Mouse (Mus musculus) ES-E14 (cell line): Measurements from ENCODE around the gene Gna14. TPM values are rescaled to one million over a fixed set of nuclear protein-coding genes. Genes with fewer than 3 reads are reported as not detected.

ENCODE experiments used
- DNase-seq: peaks from one replicate; pipeline ENCODE4 v3.0.0-alpha.2; 2013; ENCODE audit warnings: low read depth, low spot score
- H3K27ac ChIP-seq: 2 replicates; pipeline ENCODE4 v1.5.1; 2012; ENCODE audit warnings: low read depth, mild to moderate bottlenecking, low read length, moderate library complexity, mixed read lengths; ENCODE audit not compliant: poor library complexity, insufficient read depth, severe bottlenecking
- H3K36me3 ChIP-seq: 2 replicates; pipeline ENCODE4 v1.6.1; 2012; ENCODE audit warnings: mild to moderate bottlenecking, low read length, moderate library complexity, mixed read lengths; ENCODE audit not compliant: control insufficient read depth, poor library complexity, insufficient read depth, severe bottlenecking
- H3K4me1 ChIP-seq, 2 experiments: fragments of 150-350 bp in 1 of 2; sonication (generic) in 1 of 2; 2 replicates each; pipeline ENCODE4 v1.6.1; 2012; ENCODE audit warnings: low read length in 2 of 2, mild to moderate bottlenecking in 1 of 2, mixed read lengths in 1 of 2; ENCODE audit not compliant: control insufficient read depth in 2 of 2, insufficient read depth in 2 of 2, poor library complexity in 1 of 2
- H3K4me3 ChIP-seq, 2 experiments: fragments of 150-350 bp in 1 of 2; sonication (generic) in 1 of 2; 2 replicates each; pipeline ENCODE4 v1.5.1; 2012; ENCODE audit warnings: low read length in 2 of 2, low read depth in 1 of 2, mild to moderate bottlenecking in 1 of 2, mixed read lengths in 1 of 2; ENCODE audit not compliant: insufficient read depth in 1 of 2, poor library complexity in 1 of 2, severe bottlenecking in 1 of 2
- H3K9ac ChIP-seq: 2 replicates; pipeline ENCODE4 v1.6.1; 2012; ENCODE audit warnings: low read depth, mild to moderate bottlenecking, low read length, mixed read lengths; ENCODE audit not compliant: poor library complexity, insufficient read depth, severe bottlenecking
- H3K9me3 ChIP-seq: fragments of 150-350 bp; sonication (generic); 2 replicates; pipeline ENCODE4 v1.6.1; 2012; ENCODE audit warnings: low read depth, mild to moderate bottlenecking, low read length; ENCODE audit not compliant: control insufficient read depth, insufficient read depth
- CHD2 ChIP-seq: IDR thresholded peaks from 2 replicates; pipeline ENCODE4 v1.6.1; 2014; ENCODE audit warnings: mild to moderate bottlenecking, low read depth, low read length, inconsistent platforms
- HCFC1 ChIP-seq: IDR thresholded peaks from 2 replicates; pipeline ENCODE4 v1.6.1; 2012; ENCODE audit warnings: low read length, inconsistent platforms, borderline replicate concordance; ENCODE audit not compliant: insufficient read depth
- MAFK ChIP-seq: IDR thresholded peaks from 2 replicates; pipeline ENCODE4 v1.6.1; 2014; ENCODE audit warnings: mild to moderate bottlenecking, low read depth, low read length, inconsistent platforms; ENCODE audit not compliant: insufficient read depth
- ZC3H11A ChIP-seq: IDR thresholded peaks from 2 replicates; pipeline ENCODE4 v1.6.1; 2012; ENCODE audit warnings: low read depth, mild to moderate bottlenecking, inconsistent platforms, low read length, borderline replicate concordance
- ZNF384 ChIP-seq: IDR thresholded peaks from 2 replicates; pipeline ENCODE4 v1.6.1; 2012; ENCODE audit warnings: low read depth, low read length, inconsistent platforms
- in situ Hi-C, 2 experiments: fragments of 600-800 bp; cut with MboI; formaldehyde crosslinking; loops; one replicate each; pipeline ENCODE4 v1.15.1; 2025; ENCODE audit warnings: low sequenced_read_pairs in 2 of 2, inconsistent platforms in 1 of 2; ENCODE audit not compliant: unreplicated experiment in 2 of 2
- total RNA-seq: library from RNA; depleted of rRNA; stranded (reverse); fragments of 300-350 nt; gene quantifications from 2 replicates; pipeline ENCODE4 v1.2.3, GENCODE M21; 2012

Gna14 gene
- total RNA-seq, 1 experiment: 2.5 TPM

DNA sequence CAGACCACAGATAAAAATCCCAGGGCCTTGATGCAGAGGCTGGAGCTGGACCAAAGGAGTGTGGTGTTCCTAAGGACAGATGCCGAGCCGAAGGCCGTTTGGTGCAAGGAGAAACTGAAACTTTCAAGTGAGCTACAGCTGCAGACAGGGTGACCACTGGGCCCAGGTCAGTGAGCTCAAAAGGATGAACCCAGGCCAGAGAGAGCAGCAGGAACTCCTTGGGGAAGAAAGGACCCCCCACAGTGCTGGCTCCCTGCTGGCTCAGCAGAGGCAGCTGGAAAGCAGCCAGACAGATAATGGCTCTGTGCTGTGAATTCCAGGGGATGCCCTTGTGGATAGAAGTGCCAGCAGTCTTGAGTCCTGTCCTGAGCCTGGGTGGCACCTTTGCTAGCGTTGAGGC, 3.7 kb downstream of the Gna14 start:
- peaks cover 2 to 7% of the 10 kb centered on the region in 2 experiments; a peak in 2 of 4 replicates for H3K4me1 ChIP-seq
- H3K9me3 ChIP-seq: no peaks in the 10 kb centered on the region
- H3K27ac ChIP-seq: no peak overlapping the region
- no peak for TF ChIP-seq HCFC1
- no peak for TF ChIP-seq ZNF384
- TF ChIP-seq MAFK: no peak
- TF ChIP-seq ZC3H11A: no peak
- no peak for TF ChIP-seq CHD2
- no peak overlapping the region for H3K9ac ChIP-seq
- no peaks in the 10 kb centered on the region for H3K36me3 ChIP-seq
- in situ Hi-C loops: no loop called here
- no peak overlapping the region for H3K4me3 ChIP-seq
- DNase-seq: no peak

DNA sequence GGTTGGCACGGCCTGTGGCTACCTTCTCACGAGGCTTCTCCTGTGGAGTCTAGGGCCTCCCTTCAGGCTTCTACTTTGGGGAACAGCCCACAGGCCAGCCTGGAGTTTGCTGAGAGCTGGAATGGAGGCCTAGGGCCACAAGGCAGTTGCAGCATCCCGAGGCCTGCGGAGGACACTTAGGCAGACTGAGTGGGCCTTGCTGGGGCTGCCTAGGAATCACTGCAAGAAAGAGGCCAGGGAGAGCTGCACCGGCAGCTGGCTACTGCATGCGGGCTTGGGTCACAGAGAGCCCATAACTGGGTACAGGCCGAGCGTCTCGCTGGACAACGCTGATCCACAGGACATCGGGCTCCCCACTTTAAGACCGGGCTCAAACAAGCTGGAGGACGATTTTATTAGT, 4.3 kb downstream of the Gna14 start:
- Histone ChIP-seq H3K4me1 (peaks cover 2 to 7% of the 10 kb centered on the region in 2 experiments; a peak in 2 of 4 replicates), H3K9me3 (no peaks in the 10 kb centered on the region), H3K36me3 (no peaks in the 10 kb centered on the region), H3K9ac (no peak overlapping the region), H3K27ac (no peak overlapping the region), H3K4me3 (no peak overlapping the region)
- in situ Hi-C loops: no loop called here
- DNase-seq: no peak
- TF ChIP-seq ZC3H11A (no peak), MAFK (no peak), ZNF384 (no peak), CHD2 (no peak), HCFC1 (no peak)

DNA sequence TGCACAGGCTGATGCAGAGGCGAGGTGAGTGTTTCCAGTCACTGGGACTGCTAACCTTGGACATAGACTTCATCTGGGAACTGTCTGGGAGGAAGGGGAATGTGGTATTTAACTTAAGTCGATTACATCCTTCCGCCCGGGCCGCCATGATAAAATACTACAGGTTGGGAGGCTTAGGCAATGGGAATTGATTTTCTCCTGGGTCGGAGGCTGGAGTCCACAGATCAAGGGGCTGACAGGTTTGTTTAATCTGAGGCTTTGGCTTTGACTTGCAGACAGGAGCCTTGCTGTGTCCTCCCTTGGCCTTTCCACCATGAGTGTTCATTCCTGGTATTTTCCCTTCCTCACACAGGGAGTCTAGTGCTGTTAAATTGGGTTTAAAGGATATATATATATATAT, 5.8 kb downstream of the Gna14 start:
- no peak overlapping the region for H3K9ac ChIP-seq
- in situ Hi-C loops: no loop called here
- H3K27ac ChIP-seq: no peak overlapping the region
- DNase-seq: no peak
- no peaks in the 10 kb centered on the region for H3K9me3 ChIP-seq
- no peak for TF ChIP-seq MAFK
- TF ChIP-seq ZC3H11A: no peak
- TF ChIP-seq CHD2: no peak
- TF ChIP-seq ZNF384: no peak
- no peak for TF ChIP-seq HCFC1
- H3K36me3 ChIP-seq: no peaks in the 10 kb centered on the region
- H3K4me1 ChIP-seq: peaks cover 2 to 4% of the 10 kb centered on the region in 2 experiments; a peak in 1 of 4 replicates
- no peak overlapping the region for H3K4me3 ChIP-seq

DNA sequence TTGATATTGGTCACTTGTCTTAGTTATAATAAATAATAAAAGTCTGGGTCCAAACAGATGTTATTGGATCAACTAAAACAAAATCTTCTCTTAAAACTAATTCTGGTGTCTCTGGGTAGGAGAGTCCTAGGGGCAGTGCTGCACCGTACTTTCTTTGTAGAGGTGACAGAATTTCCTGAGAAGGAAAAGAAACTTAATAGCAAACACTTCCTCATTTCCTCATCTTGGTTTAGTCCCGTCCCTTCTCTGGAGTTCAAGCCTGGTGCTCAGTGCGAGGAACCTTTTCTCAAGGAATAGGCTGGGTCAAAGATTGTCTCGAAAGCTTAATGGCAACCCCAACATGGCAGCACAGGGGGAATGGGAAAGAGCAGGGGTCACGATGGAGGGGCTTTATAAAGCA, 7.8 kb downstream of the Gna14 start:
- Histone ChIP-seq H3K36me3 (no peaks in the 10 kb centered on the region), H3K9ac (no peak overlapping the region), H3K27ac (no peak overlapping the region), H3K4me3 (no peak overlapping the region), H3K9me3 (no peaks in the 10 kb centered on the region), H3K4me1 (0 out of 4 replicates have a peak, but pooled peaks cover 0 to 2% of the 10 kb centered on the region in 2 experiments)
- no peak for DNase-seq
- TF ChIP-seq CHD2 (no peak), ZC3H11A (no peak), MAFK (no peak), HCFC1 (no peak), ZNF384 (no peak)
- in situ Hi-C loops: no loop called here

DNA sequence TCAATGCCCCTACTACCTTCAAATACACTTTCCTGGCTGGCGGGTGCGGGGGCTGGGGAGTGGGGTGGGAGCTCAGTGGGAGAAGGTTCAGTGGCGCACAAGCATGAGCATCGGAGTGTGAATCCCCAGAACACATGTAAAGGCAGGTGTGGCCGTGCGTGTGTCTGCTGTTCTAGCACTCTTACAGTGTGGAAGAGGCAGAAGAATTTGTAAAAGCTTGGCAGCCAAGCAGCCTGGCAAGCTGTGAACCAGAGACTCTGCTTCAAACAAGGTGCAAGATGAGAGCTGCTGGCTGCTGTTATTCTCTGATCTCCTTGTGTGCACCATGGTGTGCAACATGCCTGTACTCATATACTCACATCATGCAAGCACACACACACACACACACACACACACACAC, 11.1 kb downstream of the Gna14 start:
- Histone ChIP-seq H3K4me1 (no peaks in the 10 kb centered on the region), H3K9ac (no peak overlapping the region), H3K9me3 (no peaks in the 10 kb centered on the region), H3K36me3 (no peaks in the 10 kb centered on the region), H3K27ac (no peak overlapping the region), H3K4me3 (no peak overlapping the region)
- in situ Hi-C loops: no loop called here
- TF ChIP-seq HCFC1: no peak
- DNase-seq: no peak
